Mouse (Mus musculus) spleen, adult 2 months (tissue): ENCODE measurements around the gene Snupn.

ENCODE experiments used
- CTCF ChIP-seq: fragments of 200-500 bp; IDR thresholded peaks from 2 replicates; pipeline ENCODE4 v1.5.1; 2011; ENCODE audit warnings: mild to moderate bottlenecking, inconsistent platforms; ENCODE audit not compliant: insufficient read depth, insufficient read length, insufficient replicate concordance; ENCODE audit errors: extremely low read depth
- POLR2A ChIP-seq: fragments of 200-500 bp; IDR thresholded peaks from 2 replicates; pipeline ENCODE4 v1.6.1; 2011; ENCODE audit warnings: low read depth, low read length, inconsistent platforms

- no peak for TF ChIP-seq CTCF
- peak; percentile 85 for TF ChIP-seq POLR2A
Observed at GRCm38 (mm10) chr9:56950414-56951400, at the start of gene Snupn.
